Mouse (Mus musculus) liver, embryonic 14.5 days (tissue): ENCODE results near the gene Actr6. TPM values are rescaled to one million over a fixed set of nuclear protein-coding genes. Genes with fewer than 3 reads are reported as not detected.

Source experiments
- ATAC-seq: fragments of 200-750 bp; cut with Nextera tagmentation; 2 replicates; pipeline ENCODE4 v1.8.0; 2017; ENCODE audit warnings: moderate number of reproducible peaks, mild to moderate bottlenecking, moderate library complexity; ENCODE audit not compliant: insufficient read depth
- DNase-seq, 3 experiments: peaks; one replicate each; pipeline ENCODE4 v3.0.0-alpha.2; 2012 to 2013; ENCODE audit warnings: low read depth in 3 of 3, low spot score in 3 of 3
- H3K27ac ChIP-seq: fragments of 300-500 bp; sonication (generic); 2 replicates; pipeline ENCODE4 v1.5.1; 2014; ENCODE audit warnings: moderate library complexity, mild to moderate bottlenecking, control low read depth, inconsistent platforms
- H3K27me3 ChIP-seq: fragments of 300-500 bp; sonication (generic); 2 replicates; pipeline ENCODE4 v1.6.1; 2014; ENCODE audit warnings: mild to moderate bottlenecking, low read length, moderate library complexity; ENCODE audit not compliant: control insufficient read depth, insufficient read depth
- H3K36me3 ChIP-seq: fragments of 300-500 bp; sonication (generic); replicated peaks from 2 replicates; pipeline ENCODE4 v1.6.1; 2014; ENCODE audit warnings: low read depth; ENCODE audit not compliant: control insufficient read depth, insufficient read depth
- H3K4me1 ChIP-seq, 2 experiments: fragments of 200-500 bp in 1 of 2; fragments of 300-500 bp in 1 of 2; sonication (generic) in 1 of 2; replicated peaks; 2 replicates each; pipeline ENCODE4 v1.6.1; 2012 to 2014; ENCODE audit warnings: antibody characterized with exemption in 1 of 2, inconsistent platforms in 1 of 2, low read length in 1 of 2; ENCODE audit not compliant: control insufficient read depth in 2 of 2, insufficient read depth in 2 of 2
- H3K4me2 ChIP-seq: fragments of 300-500 bp; sonication (generic); 2 replicates; pipeline ENCODE4 v1.6.1; 2014; ENCODE audit warnings: low read depth, mild to moderate bottlenecking, control low read depth, moderate library complexity
- H3K4me3 ChIP-seq, 2 experiments: fragments of 200-500 bp in 1 of 2; fragments of 300-500 bp in 1 of 2; sonication (generic) in 1 of 2; 2 replicates each; pipeline ENCODE4 v1.5.1; 2012 to 2014; ENCODE audit warnings: low read depth in 2 of 2, low read length in 2 of 2, mild to moderate bottlenecking in 2 of 2, control low read depth in 1 of 2, inconsistent platforms in 1 of 2, moderate library complexity in 1 of 2; ENCODE audit not compliant: insufficient read depth in 1 of 2
- H3K9ac ChIP-seq: fragments of 300-500 bp; sonication (generic); replicated peaks from 2 replicates; pipeline ENCODE4 v1.6.1; 2014; ENCODE audit warnings: mild to moderate bottlenecking, control low read depth, moderate library complexity
- H3K9me3 ChIP-seq: fragments of 300-500 bp; sonication (generic); 2 replicates; pipeline ENCODE4 v1.6.1; 2016; ENCODE audit warnings: low read length, mixed read lengths; ENCODE audit not compliant: control insufficient read depth
- CTCF ChIP-seq: IDR thresholded peaks from 2 replicates; pipeline ENCODE4 v1.5.1; 2016; ENCODE audit warnings: antibody characterized with exemption, low read depth, control low read depth
- EP300 ChIP-seq: IDR thresholded peaks from 2 replicates; pipeline ENCODE4 v1.6.1; 2016; ENCODE audit warnings: antibody characterized with exemption, low read depth
- WGBS: fragments of 180-500 bp; shearing (Covaris S2); extraction: QIAGEN DNeasy Blood & Tissue Kit; methylation state at CpG from one replicate; pipeline ENCODE4 v1.1.7; 2014; ENCODE audit not compliant: insufficient replicate concordance; 5-methylcytosine and 5-hydroxymethylcytosine counted together
- polyA plus RNA-seq, 2 experiments: library from polyadenylated mRNA; depleted of rRNA in 1 of 2; stranded (reverse) in 1 of 2; unstranded in 1 of 2; fragments of >200 nt; fragmentation: Nextera tagmentation in 1 of 2; extraction: Ambion mirVana in 1 of 2; gene quantifications; 2 replicates each; pipeline versions ENCODE4 v1.2.1 to v1.2.3; 2012 to 2014

Actr6 gene
- polyA plus RNA-seq, 2 experiments = 6.3 to 19.2 TPM

GRCm38 (mm10) chr10:89722247-89723195 lies 9.6 kb downstream of the Actr6 start:
- Histone ChIP-seq H3K9me3 (no peaks in the 10 kb centered on the region), H3K4me2 (no peak overlapping the region), H3K36me3 (peaks cover 3% of the 10 kb centered on the region), H3K27me3 (no peaks in the 10 kb centered on the region), H3K4me1 (no peaks in the 10 kb centered on the region), H3K27ac (no peak overlapping the region), H3K4me3 (no peak overlapping the region), H3K9ac (no peak overlapping the region)
- 73% methylated on average over 14 of the region's 14 CpGs for WGBS
- ATAC-seq = no peak
- DNase-seq = no peak
- TF ChIP-seq CTCF = no peak
- no peak for TF ChIP-seq EP300

GRCm38 (mm10) chr10:89720796-89721195 lies 11.3 kb downstream of the Actr6 start:
- no peak for ATAC-seq
- Histone ChIP-seq H3K27me3 (no peaks in the 10 kb centered on the region), H3K4me3 (no peak overlapping the region), H3K36me3 (peaks cover 3% of the 10 kb centered on the region; the same call in 1 of the 2 replicates), H3K4me2 (no peak overlapping the region), H3K9me3 (no peaks in the 10 kb centered on the region), H3K4me1 (no peaks in the 10 kb centered on the region), H3K27ac (no peak overlapping the region), H3K9ac (no peak overlapping the region)
- WGBS = 80% methylated on average over 3 of the region's 3 CpGs
- TF ChIP-seq CTCF (no peak), EP300 (no peak)
- DNase-seq = no peak

GRCm38 (mm10) chr10:89720252-89720651 lies 11.8 kb downstream of the Actr6 start:
- H3K36me3 ChIP-seq = peaks cover 3% of the 10 kb centered on the region
- DNase-seq = no peak
- H3K9ac ChIP-seq = no peak overlapping the region
- H3K27ac ChIP-seq = no peak overlapping the region
- H3K9me3 ChIP-seq = no peaks in the 10 kb centered on the region
- TF ChIP-seq CTCF (no peak), EP300 (no peak)
- no peak for ATAC-seq
- H3K4me3 ChIP-seq = no peak overlapping the region
- H3K4me1 ChIP-seq = no peaks in the 10 kb centered on the region
- no peaks in the 10 kb centered on the region for H3K27me3 ChIP-seq
- H3K4me2 ChIP-seq = no peak overlapping the region

GRCm38 (mm10) chr10:89714910-89715309 lies 17.2 kb downstream of the Actr6 start:
- no peak for TF ChIP-seq CTCF
- no peak for TF ChIP-seq EP300
- H3K4me1 ChIP-seq = no peaks in the 10 kb centered on the region
- WGBS = 75% methylated on average over 10 of the region's 10 CpGs
- ATAC-seq (no peak), DNase-seq (no peak)
- no peak overlapping the region for H3K9ac ChIP-seq
- H3K36me3 ChIP-seq = peaks cover 9% of the 10 kb centered on the region
- H3K27ac ChIP-seq = no peak overlapping the region
- no peaks in the 10 kb centered on the region for H3K27me3 ChIP-seq
- H3K4me2 ChIP-seq = no peak overlapping the region
- H3K4me3 ChIP-seq = no peak overlapping the region
- no peaks in the 10 kb centered on the region for H3K9me3 ChIP-seq

- Histone ChIP-seq H3K9me3 (no peaks in the 10 kb centered on the region), H3K4me1 (no peaks in the 10 kb centered on the region), H3K4me2 (no peak overlapping the region), H3K27me3 (no peaks in the 10 kb centered on the region), H3K9ac (no peak overlapping the region), H3K27ac (no peak overlapping the region), H3K4me3 (no peak overlapping the region), H3K36me3 (peaks cover 9% of the 10 kb centered on the region; the same call in 1 of the 2 replicates)
- TF ChIP-seq EP300 = no peak
- TF ChIP-seq CTCF = no peak
- ATAC-seq (no peak), DNase-seq (no peak)
- WGBS = 31% methylated on average over 10 of the region's 10 CpGs
These were observed 23.4 kb downstream of the Actr6 start for GRCm38 (mm10) chr10:89708720-89709119.
